Mouse (Mus musculus) adrenal gland, postnatal 4 days (tissue): ENCODE results near the gene Tex261. TPM values are rescaled to one million over a fixed set of nuclear protein-coding genes. Genes with fewer than 3 reads are reported as not detected.
"Not testable (repeated sequence)": the region's sequence is repeated elsewhere in the genome, so short reads cannot be mapped to it uniquely, and the experiment has no call there.

Source experiments
- DNase-seq, 2 experiments: peaks; one replicate each; pipeline ENCODE4 v3.0.0; 2021 to 2022; ENCODE audit warnings: low spot score in 2 of 2, mixed read lengths in 2 of 2
- long read RNA-seq, 2 experiments: library from polyadenylated mRNA; stranded (forward); transcript quantifications; one replicate each; pipeline ENCODE4 v2.0.0; 2021
- total RNA-seq, 2 experiments: library from RNA; stranded (reverse); gene quantifications; 2 replicates each; pipeline ENCODE4 v1.2.3; 2021

The Tex261 gene
- total RNA-seq, result 10 to 100 TPM; 93.7 to 93.9 TPM
- long read RNA-seq, experiment 1, transcript Tex261-201 (6 exons, 2,984 nt), result major isoform, 136 of 162 reads
- long read RNA-seq, experiment 1, partial matches to known transcripts, result 5 of 162 reads
- long read RNA-seq, experiment 1, other reads (novel, unspliced or antisense), result 20 of 162 reads
- long read RNA-seq, experiment 2, transcript Tex261-201 (6 exons, 2,984 nt), result major isoform, 169 of 213 reads
- long read RNA-seq, experiment 2, partial matches to known transcripts, result 17 of 213 reads
- long read RNA-seq, experiment 2, other reads (novel, unspliced or antisense), result 25 of 213 reads

DNA sequence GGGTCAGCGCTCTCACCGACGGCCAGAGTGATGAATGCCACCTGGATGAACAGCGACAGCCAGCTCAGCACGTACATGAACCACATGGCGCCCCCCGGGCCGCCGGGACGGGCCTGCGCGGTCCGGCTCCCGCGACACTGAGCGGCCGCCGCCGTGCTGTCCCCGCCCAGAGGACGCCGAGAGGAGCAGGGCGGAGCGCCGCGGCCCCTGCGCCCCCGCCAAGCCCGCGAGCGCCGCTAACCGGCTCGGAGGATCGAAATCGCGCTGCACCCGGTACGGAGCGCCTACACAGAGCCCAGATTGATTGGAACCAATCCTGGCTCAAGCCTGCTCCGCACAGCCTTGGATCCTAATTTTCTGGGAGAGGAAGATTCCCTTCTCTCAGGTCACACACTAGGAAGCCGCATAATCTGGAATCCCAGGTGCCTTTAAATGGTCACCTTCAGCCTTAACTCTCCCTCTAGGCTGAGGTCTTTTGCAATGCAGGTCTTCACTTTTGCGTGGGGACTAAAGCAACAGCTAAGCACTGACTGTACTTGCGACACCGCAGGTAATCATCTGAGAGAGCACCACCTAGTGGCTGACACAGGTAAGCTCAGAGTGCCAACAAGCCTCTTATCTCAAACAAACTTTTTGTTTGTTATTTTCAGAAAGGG lies at the start of gene Tex261:
Gene Tex261, minus strand, starts transcription at position 176 of the 656 bp plus-strand sequence.
- DNase-seq, result peak; percentile 86

- DNase-seq, result no peak
Measured at GRCm38 (mm10) chr6:83821856-83822255, 46.2 kb upstream of the Tex261 start.

GRCm38 (mm10) chr6:83820727-83821515 lies 45.3 kb upstream of the Tex261 start:
- DNase-seq, result no peak

DNA sequence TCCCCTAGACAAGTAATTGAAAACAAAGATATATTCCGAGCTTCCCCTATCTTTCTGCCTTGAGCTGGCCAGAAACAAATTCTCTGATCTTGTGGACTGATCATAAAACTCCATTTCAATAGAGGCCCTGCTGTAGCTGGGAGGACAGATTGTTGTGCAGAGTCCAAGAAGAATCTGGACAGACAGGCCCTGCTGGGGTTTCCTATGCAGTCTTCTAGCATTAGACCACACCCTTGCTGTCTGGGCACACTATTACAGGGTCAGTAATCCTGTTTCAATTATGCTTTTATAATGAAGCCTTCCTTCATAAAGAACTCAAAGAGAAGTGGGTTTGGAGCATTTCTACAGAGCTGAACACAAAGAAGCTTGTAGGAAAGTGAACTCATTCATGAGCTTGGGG lies 43.4 kb upstream of the Tex261 start:
- no peak for DNase-seq

GRCm38 (mm10) chr6:83815801-83816200 lies 40.2 kb upstream of the Tex261 start:
- DNase-seq, result no peak

DNA sequence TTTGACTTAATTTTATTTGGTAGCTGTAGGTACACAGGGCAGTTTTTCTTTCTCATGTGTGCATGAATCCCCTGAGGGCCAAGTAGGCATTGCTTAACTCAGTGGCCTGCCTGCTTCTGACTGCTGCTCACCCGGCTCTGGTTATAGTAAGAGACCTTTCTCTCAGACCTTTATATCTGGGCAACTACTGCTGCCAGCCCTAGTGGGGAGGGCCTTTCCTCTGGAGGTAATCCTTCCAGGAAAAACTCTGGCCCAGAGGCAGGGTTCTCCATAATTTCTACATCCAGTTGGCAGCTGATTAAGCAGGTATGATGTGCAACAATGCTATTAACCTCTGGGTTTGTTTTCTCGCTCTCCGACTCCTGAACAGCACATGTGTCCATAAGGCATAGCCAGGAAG lies 27.2 kb upstream of the Tex261 start:
- DNase-seq, result no peak

GRCm38 (mm10) chr6:83802033-83802432 lies 26.4 kb upstream of the Tex261 start:
- DNase-seq, result no peak

- no peak for DNase-seq
Measured at GRCm38 (mm10) chr6:83796686-83797085, 21.1 kb upstream of the Tex261 start.

GRCm38 (mm10) chr6:83795492-83795900 lies 19.9 kb upstream of the Tex261 start:
- no peak for DNase-seq

- peak; percentile 87 to 89 for DNase-seq
Measured at GRCm38 (mm10) chr6:83794760-83795296, 19.2 kb upstream of the Tex261 start, which contains the start of gene Nagk. TSS of gene Nagk (plus strand) at chr6:83794982.

DNA sequence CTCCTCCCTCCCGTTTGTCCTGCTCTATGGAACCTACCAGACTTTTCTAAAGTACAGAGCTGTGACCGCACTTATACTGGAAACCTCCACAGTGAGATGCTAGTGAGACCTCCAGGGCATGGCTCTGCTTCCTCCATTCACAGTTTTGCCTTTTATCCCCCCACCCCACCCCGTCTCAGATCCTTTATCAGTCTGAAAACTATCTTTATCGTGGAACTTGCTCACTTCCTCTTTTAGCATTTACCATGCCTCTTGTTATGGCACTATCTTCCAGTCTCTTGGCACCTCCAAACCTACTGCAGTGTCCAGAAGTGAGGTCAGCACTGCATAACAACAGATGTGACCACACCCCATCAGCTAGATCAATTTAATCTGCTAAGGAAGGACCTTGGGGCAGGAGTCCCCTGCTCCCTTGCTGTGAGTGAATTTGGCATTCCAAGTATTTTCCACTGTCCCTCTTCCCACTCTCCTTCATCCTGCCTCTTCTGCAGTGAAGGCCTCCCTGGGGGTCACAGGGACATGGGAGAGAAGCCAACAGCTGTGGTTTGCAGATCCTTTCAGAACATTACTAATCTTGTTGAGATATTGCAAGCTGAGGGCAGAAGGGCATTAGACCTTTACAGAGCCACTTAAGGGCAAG lies 15.8 kb upstream of the Tex261 start:
- no peak for DNase-seq

GRCm38 (mm10) chr6:83790533-83790932 lies 14.9 kb upstream of the Tex261 start:
- DNase-seq, result not testable (repeated sequence)

DNA sequence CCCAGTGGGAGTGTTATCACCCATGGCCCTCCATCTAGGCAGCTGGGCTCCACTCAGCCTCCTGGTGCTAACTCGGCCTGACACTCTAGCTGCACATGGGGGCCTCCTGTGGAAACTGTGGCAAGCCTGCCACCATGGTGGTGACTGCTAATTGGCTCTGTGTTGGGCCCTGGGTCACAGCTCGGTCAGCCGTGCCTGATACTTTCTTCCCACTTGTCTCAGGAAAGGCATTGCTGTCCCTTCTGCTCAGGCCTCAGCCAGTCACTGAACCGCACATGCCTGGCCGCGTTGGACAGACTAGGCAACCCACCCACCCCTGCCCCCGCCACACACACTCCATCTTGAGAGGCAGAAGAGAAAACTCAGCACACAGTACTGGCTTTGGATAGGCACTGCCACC lies 12.9 kb upstream of the Tex261 start:
- DNase-seq, result no peak

GRCm38 (mm10) chr6:83786426-83786825 lies 10.8 kb upstream of the Tex261 start:
- no peak for DNase-seq

DNA sequence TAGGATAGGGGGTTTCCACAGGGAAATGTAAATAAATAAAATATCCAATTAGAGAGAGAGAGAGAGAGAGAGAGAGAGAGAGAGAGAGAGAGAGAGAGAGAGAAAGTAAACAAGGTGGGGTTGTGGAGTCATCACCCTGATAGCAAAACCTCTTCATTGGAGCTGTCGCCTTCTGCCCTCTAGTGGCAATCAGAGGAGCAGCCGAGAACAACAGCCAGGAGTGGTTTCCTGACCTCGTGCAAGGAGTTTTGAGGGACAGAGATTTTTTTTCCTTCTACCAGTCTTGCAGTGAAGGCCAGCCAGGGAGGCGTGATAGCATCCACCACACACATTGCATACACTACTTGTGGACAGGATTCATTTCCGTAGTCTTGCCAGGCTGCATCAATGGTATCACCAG lies 3.4 kb upstream of the Tex261 start:
- peak in 1 of 2 experiments; percentile 33 for DNase-seq

- DNase-seq, result no peak
Measured at GRCm38 (mm10) chr6:83778306-83778705, 2.7 kb upstream of the Tex261 start.

GRCm38 (mm10) chr6:83774781-83775563 lies 641 bp downstream of the Tex261 start:
- DNase-seq, result no peak

DNA sequence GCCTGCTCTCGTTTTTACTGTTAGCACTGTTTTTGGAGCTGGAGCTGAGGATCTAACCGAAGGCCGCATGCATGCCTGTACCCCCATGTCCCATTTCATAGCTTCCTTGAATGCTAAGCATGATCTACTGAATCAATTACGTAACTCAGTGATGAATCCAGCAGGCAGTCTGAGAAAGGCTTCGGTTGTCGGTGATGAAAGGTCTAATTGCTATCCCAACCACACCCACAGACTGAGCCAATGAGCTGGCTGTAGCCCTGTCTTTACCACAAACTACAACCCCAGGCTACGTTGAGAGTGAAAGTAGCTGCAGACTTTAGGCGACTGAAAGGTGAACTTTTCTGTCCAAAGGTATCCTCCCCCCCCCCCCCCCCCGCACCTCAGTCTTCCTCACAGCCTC lies 1.5 kb downstream of the Tex261 start:
- DNase-seq, result no peak

GRCm38 (mm10) chr6:83768485-83768884 lies 7.1 kb downstream of the Tex261 start:
- no peak for DNase-seq

- no peak for DNase-seq
Measured at GRCm38 (mm10) chr6:83766982-83767381, 8.6 kb downstream of the Tex261 start.
